Mouse (Mus musculus): Measurements from ENCODE around the gene Apba3. TPM values are rescaled to one million over a fixed set of nuclear protein-coding genes. Genes with fewer than 3 reads are reported as not detected.

Apba3 gene
- polyA plus RNA-seq (2014; fragmentation: Illumina TruSeq; extraction: RNeasy Lipid Tissue Mini Kit (QIAGEN cat#74804); ENCODE audit: low read depth, low replicate concordance) = 1.1 TPM

DNA sequence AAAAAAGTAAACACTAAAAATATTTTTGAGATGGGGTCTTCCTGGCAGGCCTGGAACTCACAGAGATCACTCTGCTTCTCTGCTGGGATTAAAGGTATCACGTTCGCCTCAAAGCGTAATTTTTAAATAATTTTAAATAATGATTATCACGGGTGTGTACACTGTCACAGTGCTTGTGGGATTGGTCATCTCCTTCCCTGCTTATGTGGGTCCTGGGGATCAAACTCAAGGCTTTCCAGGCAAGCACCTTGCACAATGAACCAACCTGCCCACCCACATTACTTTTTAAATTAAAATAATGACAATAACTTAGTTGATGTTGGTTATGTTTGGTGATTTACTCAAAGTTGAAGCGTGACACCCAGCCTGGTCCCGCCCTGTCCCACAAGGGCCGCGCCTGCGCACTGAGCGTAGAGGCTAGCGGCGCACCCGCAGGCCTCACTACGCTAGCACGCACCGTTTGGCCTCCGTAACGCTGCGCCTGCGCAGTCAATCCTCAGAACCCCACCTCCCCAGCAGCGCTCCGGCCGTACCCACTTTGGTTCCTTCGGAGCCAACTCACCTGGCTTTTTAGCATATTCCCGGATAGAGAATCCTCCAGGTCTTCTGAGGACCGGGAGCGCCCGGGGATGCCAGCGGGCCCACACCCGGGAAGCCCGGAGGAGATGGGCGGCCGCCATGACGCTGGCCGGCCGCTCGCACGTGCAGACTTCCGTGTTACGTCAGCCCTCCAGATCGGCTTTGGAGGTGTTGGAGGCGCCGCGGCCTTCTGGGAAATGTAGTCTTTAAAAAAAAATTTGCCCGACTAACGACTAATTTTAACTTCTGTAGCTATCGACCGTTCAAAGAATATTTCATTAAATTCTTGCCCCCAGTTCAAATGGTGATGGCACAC is at the start of gene Apba3, which contains the start of gene Mrpl54:
Gene Apba3 (plus strand): TSS at position 750 of the 895 bp plus-strand sequence.
Gene Mrpl54 (minus strand): TSS at position 724 of the 895 bp plus-strand sequence.

DNA sequence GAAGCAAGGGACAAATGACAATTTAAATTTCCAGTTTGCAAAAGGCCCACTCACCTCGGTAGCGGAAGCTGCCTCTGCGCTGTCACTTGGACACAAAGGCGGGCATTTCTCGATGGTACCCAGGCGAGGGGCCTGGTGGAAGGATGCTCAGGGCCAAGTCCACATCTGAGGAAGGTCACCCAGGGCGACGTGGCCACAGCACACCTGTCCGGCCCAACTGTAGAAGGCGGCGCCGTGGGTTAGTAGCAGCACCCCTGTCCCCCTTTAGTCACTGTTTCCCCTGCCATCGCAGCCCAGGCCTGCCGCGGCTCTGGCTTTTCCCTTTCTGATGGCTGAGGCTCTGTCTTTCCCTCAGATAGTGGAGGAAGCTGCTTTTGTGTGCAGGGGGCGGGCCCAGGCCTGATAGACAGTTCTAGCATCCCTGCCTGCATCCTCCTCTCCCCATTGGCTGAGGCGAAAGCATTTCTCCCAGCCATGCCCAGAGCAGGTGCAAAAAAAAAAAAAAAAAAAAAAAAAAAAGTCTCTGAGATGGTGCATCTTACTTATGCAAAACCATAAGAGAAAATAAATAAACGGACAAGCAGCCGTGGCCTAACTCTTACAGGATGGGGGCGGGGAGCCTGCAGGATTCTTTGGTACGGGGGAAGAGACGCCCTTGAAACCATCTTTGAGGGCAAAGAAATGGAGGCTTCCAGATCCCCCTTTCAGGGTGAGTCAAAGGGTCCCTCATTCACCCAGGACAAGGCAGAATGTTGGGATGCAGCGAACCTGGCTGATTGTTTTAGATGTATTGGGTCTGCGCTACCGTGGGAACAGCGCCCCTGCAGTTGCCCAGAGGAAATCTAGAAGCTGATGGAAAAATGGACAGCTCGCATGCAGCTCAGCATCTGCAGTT is 36.1 kb upstream of the Apba3 start, which contains the start of gene Atcay:
Gene Atcay (minus strand): TSS at position 396 of the 895 bp plus-strand sequence.

DNA sequence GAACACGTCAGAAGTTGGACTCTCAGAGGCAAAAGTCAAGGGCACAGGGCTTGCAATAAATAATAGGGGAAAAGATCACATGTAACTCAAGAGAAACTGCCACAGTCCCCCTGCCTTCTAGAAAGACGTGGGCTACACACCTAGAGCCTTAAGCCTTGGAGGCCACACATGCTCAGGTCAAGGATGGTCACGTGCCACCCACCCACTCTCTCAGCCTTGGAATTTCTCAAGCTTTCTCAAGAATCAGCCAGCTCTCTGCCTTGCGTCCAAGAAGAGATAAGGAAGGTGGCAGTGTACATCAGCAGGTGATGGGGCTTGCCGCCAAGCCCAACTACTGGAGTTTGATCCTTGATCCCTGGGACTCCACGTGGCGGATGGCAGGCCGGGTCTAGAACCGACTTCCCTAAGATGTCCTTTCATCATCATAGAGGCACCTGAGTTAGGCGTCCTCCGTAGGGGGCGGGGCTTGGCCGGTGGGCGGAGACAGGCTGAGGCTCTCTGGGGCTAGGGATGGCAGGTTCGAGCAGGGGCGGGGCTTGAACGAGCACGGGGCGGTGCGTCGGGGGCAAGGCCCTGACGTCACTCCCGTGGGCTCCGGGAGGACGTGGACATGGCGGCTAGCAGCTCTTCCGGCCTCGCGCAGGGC is 34.1 kb upstream of the Apba3 start, which contains the start of gene Zfr2:
Gene Zfr2 (plus strand): TSS at position 576 of the 646 bp plus-strand sequence.

DNA sequence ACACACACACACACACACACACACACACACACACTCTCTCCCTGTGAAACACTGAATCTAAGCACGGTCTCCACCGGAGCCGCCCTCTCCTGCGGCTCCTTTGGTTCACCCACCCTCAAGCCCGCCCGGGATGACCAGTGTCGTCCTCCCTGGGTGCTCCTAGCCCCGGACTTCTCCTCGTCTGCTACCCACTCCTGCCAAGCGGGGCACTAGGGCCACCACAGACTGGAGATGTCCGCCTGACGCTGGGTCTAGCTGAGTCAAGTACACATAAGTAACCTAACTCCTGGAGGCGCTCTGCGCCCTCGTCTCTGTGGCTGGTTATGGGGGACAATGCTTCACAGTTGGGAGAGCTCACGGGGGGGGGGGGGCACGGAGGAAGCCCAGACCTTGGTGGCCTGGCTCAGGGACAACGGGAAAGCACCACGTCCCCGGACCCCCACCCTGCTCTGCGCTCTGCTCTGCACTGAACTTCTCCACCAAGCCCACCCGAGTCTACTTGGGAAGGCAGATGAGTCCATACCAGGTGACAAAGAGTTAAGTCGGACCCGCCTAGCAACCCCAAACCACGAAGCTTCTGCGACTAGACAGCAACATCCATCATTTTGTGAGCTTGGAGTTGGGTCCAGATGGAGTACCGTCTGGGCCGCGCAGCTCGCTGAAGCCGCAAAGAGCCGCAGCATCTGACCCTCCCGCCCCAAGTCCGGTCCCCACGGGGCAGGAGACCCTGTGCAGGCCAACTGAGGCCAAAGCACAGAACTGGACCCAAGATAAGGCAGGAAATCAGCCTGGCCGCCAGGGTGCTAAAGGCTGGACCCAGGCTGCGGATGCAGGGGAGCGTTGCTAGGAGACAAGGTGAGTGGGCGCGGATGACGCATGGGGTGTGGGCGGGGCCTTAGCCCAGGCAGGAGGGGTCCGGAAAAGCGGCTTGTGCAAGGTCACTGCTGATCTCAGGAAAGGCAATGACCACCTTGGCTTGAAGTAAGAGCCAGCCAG is 14.0 kb upstream of the Apba3 start, which contains the start of gene Matk:
Gene Matk (plus strand): TSS at position 512 of the 996 bp plus-strand sequence.

DNA sequence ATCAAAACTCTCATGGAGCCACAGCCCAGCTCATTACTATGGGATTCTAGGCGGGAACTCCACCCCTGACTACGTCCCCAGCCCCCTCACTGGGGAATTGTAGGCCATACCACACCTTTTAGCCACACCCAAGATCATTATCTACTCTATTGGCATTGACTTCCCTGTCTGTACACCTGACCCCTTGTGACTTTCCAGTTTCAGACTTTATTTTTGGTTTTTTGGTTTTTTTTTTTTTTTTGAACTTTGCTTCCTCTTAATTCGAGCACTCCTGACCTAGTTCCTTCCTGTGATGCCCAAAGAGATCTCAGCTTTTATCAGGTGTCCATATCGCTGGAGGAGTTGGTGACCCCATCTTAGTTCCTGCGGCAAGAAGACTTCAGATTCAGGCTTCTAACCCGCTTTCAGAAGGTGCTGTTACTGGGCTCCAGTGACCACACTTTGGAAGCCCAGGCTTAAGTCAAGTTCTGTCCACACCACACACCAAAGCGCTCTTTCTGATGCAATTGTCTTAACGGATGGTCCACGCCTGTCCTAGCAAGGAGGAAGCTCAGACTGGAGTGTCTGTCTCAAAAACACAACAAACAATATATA is 24.8 kb downstream of the Apba3 start, which contains the start of gene Tjp3:
Gene Tjp3 (minus strand): TSS at position 71 of the 594 bp plus-strand sequence.

DNA sequence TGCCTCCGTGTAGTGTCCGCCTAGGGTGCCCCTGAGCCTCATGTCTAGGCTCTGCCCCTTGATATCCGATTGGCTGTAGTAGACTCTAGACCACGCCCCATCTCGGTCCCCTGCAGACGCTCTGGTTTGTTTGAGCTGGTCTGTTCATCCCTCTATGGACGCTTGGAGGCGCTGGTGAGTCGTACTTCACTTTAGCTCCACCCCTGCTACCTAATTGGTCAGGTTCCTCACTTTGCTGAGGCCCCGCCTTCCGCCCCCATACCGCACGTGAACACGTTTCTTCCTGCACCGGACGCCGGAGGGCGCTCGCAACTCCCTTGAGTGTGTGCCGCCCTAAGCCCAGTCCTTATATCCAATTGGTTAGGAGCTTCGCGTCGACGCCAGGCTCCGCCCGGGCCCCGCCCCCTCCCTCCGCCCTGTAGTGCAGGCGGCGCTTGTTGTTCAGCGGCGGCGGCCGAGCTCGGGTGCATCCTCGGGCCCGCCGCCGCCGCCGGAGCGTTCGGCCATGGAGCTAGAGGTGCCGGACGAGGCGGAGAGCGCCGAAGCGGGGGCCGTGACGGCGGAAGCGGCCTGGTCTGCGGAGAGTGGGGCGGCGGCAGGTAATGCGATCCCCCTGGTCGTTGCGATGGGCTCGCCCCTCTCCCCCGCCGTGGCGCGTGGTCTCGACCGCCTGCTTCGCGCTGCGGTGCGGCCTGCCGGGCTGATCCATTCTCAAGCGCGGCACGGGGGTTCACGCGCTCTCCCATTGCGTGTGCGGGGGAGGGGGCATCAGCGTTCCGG is 26.0 kb downstream of the Apba3 start, which contains the start of gene Pip5k1c:
Gene Pip5k1c (plus strand): TSS at position 410 of the 780 bp plus-strand sequence.

DNA sequence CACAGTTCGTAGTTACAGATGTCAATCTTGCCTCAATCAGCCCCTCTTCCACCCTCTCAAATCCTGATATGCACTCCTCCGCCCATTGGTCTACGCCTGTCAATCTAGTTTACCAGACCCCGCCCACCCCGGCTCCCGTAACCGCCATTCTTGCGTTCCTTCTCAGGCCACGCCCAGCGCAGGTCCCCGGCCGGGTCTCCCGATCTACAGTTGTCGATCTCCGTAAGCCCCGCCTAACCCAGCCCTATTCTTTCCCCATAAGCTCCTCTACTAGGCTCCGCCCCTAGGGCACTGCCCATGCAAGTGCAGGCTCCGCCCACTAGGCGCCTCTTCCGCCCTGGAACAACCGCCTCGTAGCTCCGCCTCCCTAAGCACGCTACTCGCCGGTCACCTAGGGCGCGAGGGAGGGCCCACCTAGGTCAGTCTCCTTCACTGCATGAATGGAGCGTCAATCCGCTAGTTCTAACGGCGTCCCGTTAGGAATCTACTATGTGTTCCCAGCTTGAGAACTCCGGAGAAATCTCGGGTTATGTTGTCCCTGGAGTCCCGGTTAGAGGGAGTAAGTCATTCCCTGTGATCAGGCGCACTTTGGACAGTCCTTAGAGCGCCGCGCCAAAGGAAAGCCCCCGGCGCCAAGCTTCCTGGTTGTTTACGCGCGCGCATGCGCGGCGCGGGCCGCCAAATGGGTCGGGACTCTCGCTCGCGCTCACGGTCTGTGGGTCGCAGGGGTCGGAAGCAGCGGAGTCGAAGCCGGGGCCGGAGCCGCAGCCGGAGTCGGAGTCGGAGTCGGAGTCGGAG is 54.0 kb downstream of the Apba3 start, which contains the start of gene Cactin:
Gene Cactin (plus strand): TSS at position 554 of the 798 bp plus-strand sequence.

Other genes starting within 250 kb of the Apba3 start
- not detected for gene Diras1, start 241.3 kb upstream of the Apba3 start, polyA plus RNA-seq (2014; fragmentation: Illumina TruSeq; extraction: RNeasy Lipid Tissue Mini Kit (QIAGEN cat#74804); ENCODE audit: low read depth, low replicate concordance)
- gene Slc39a3, start 229.5 kb upstream of the Apba3 start, polyA plus RNA-seq (2014; fragmentation: Illumina TruSeq; extraction: RNeasy Lipid Tissue Mini Kit (QIAGEN cat#74804); ENCODE audit: low read depth, low replicate concordance) = 0.29 TPM
- gene Sgta, start 206.8 kb upstream of the Apba3 start, polyA plus RNA-seq (2014; fragmentation: Illumina TruSeq; extraction: RNeasy Lipid Tissue Mini Kit (QIAGEN cat#74804); ENCODE audit: low read depth, low replicate concordance) = 2.6 TPM
- 0.37 TPM for gene Thop1, start 196.9 kb upstream of the Apba3 start, polyA plus RNA-seq (2014; fragmentation: Illumina TruSeq; extraction: RNeasy Lipid Tissue Mini Kit (QIAGEN cat#74804); ENCODE audit: low read depth, low replicate concordance)
- gene Creb3l3, start 168.1 kb upstream of the Apba3 start, polyA plus RNA-seq (2014; fragmentation: Illumina TruSeq; extraction: RNeasy Lipid Tissue Mini Kit (QIAGEN cat#74804); ENCODE audit: low read depth, low replicate concordance) = 52.3 TPM
- 3.6 TPM for gene Map2k2, start 161.0 kb upstream of the Apba3 start, polyA plus RNA-seq (2014; fragmentation: Illumina TruSeq; extraction: RNeasy Lipid Tissue Mini Kit (QIAGEN cat#74804); ENCODE audit: low read depth, low replicate concordance)
- 6.0 TPM for gene Zbtb7a, start 131.7 kb upstream of the Apba3 start, polyA plus RNA-seq (2014; fragmentation: Illumina TruSeq; extraction: RNeasy Lipid Tissue Mini Kit (QIAGEN cat#74804); ENCODE audit: low read depth, low replicate concordance)
- gene Pias4, start 99.0 kb upstream of the Apba3 start, polyA plus RNA-seq (2014; fragmentation: Illumina TruSeq; extraction: RNeasy Lipid Tissue Mini Kit (QIAGEN cat#74804); ENCODE audit: low read depth, low replicate concordance) = 0.61 TPM
- 34.4 TPM for gene Eef2, start 90.3 kb upstream of the Apba3 start, polyA plus RNA-seq (2014; fragmentation: Illumina TruSeq; extraction: RNeasy Lipid Tissue Mini Kit (QIAGEN cat#74804); ENCODE audit: low read depth, low replicate concordance)
- not detected for gene Dapk3, start 84.0 kb upstream of the Apba3 start, polyA plus RNA-seq (2014; fragmentation: Illumina TruSeq; extraction: RNeasy Lipid Tissue Mini Kit (QIAGEN cat#74804); ENCODE audit: low read depth, low replicate concordance)
- not detected for gene 4930442H23Rik, start 83.1 kb upstream of the Apba3 start, polyA plus RNA-seq (2014; fragmentation: Illumina TruSeq; extraction: RNeasy Lipid Tissue Mini Kit (QIAGEN cat#74804); ENCODE audit: low read depth, low replicate concordance)
- gene Nmrk2, start 64.9 kb upstream of the Apba3 start, polyA plus RNA-seq (2014; fragmentation: Illumina TruSeq; extraction: RNeasy Lipid Tissue Mini Kit (QIAGEN cat#74804); ENCODE audit: low read depth, low replicate concordance) = not detected
- gene Atcay, start 36.1 kb upstream of the Apba3 start, polyA plus RNA-seq (2014; fragmentation: Illumina TruSeq; extraction: RNeasy Lipid Tissue Mini Kit (QIAGEN cat#74804); ENCODE audit: low read depth, low replicate concordance) = not detected
- gene Zfr2, start 33.8 kb upstream of the Apba3 start, polyA plus RNA-seq (2014; fragmentation: Illumina TruSeq; extraction: RNeasy Lipid Tissue Mini Kit (QIAGEN cat#74804); ENCODE audit: low read depth, low replicate concordance) = not detected
- gene Matk, start 14.0 kb upstream of the Apba3 start, polyA plus RNA-seq (2014; fragmentation: Illumina TruSeq; extraction: RNeasy Lipid Tissue Mini Kit (QIAGEN cat#74804); ENCODE audit: low read depth, low replicate concordance) = not detected
- 4.6 TPM for gene Mrpl54, start within 50 bp of the Apba3 start, polyA plus RNA-seq (2014; fragmentation: Illumina TruSeq; extraction: RNeasy Lipid Tissue Mini Kit (QIAGEN cat#74804); ENCODE audit: low read depth, low replicate concordance)
- gene Tjp3, start 24.6 kb downstream of the Apba3 start, polyA plus RNA-seq (2014; fragmentation: Illumina TruSeq; extraction: RNeasy Lipid Tissue Mini Kit (QIAGEN cat#74804); ENCODE audit: low read depth, low replicate concordance) = 1.4 TPM
- 1.0 TPM for gene Pip5k1c, start 26.0 kb downstream of the Apba3 start, polyA plus RNA-seq (2014; fragmentation: Illumina TruSeq; extraction: RNeasy Lipid Tissue Mini Kit (QIAGEN cat#74804); ENCODE audit: low read depth, low replicate concordance)
- 0.24 TPM for gene Cactin, start 54.1 kb downstream of the Apba3 start, polyA plus RNA-seq (2014; fragmentation: Illumina TruSeq; extraction: RNeasy Lipid Tissue Mini Kit (QIAGEN cat#74804); ENCODE audit: low read depth, low replicate concordance)
- gene Tbxa2r, start 61.8 kb downstream of the Apba3 start, polyA plus RNA-seq (2014; fragmentation: Illumina TruSeq; extraction: RNeasy Lipid Tissue Mini Kit (QIAGEN cat#74804); ENCODE audit: low read depth, low replicate concordance) = not detected
- not detected for gene Gipc3, start 76.3 kb downstream of the Apba3 start, polyA plus RNA-seq (2014; fragmentation: Illumina TruSeq; extraction: RNeasy Lipid Tissue Mini Kit (QIAGEN cat#74804); ENCODE audit: low read depth, low replicate concordance)
- 4.2 TPM for gene Hmg20b, start 83.5 kb downstream of the Apba3 start, polyA plus RNA-seq (2014; fragmentation: Illumina TruSeq; extraction: RNeasy Lipid Tissue Mini Kit (QIAGEN cat#74804); ENCODE audit: low read depth, low replicate concordance)
- 0.24 TPM for gene Mfsd12, start 90.5 kb downstream of the Apba3 start, polyA plus RNA-seq (2014; fragmentation: Illumina TruSeq; extraction: RNeasy Lipid Tissue Mini Kit (QIAGEN cat#74804); ENCODE audit: low read depth, low replicate concordance)
- not detected for gene 4930404N11Rik, start 98.9 kb downstream of the Apba3 start, polyA plus RNA-seq (2014; fragmentation: Illumina TruSeq; extraction: RNeasy Lipid Tissue Mini Kit (QIAGEN cat#74804); ENCODE audit: low read depth, low replicate concordance)
- gene Fzr1, start 111.6 kb downstream of the Apba3 start, polyA plus RNA-seq (2014; fragmentation: Illumina TruSeq; extraction: RNeasy Lipid Tissue Mini Kit (QIAGEN cat#74804); ENCODE audit: low read depth, low replicate concordance) = 0.34 TPM
- gene Dohh, start 117.5 kb downstream of the Apba3 start, polyA plus RNA-seq (2014; fragmentation: Illumina TruSeq; extraction: RNeasy Lipid Tissue Mini Kit (QIAGEN cat#74804); ENCODE audit: low read depth, low replicate concordance) = not detected
- gene Gm48551, start 117.5 kb downstream of the Apba3 start, polyA plus RNA-seq (2014; fragmentation: Illumina TruSeq; extraction: RNeasy Lipid Tissue Mini Kit (QIAGEN cat#74804); ENCODE audit: low read depth, low replicate concordance) = not detected
- not detected for gene Gm48552, start 122.0 kb downstream of the Apba3 start, polyA plus RNA-seq (2014; fragmentation: Illumina TruSeq; extraction: RNeasy Lipid Tissue Mini Kit (QIAGEN cat#74804); ENCODE audit: low read depth, low replicate concordance)
- not detected for gene Smim24, start 126.1 kb downstream of the Apba3 start, polyA plus RNA-seq (2014; fragmentation: Illumina TruSeq; extraction: RNeasy Lipid Tissue Mini Kit (QIAGEN cat#74804); ENCODE audit: low read depth, low replicate concordance)
- 14.6 TPM for gene Nfic, start 188.7 kb downstream of the Apba3 start, polyA plus RNA-seq (2014; fragmentation: Illumina TruSeq; extraction: RNeasy Lipid Tissue Mini Kit (QIAGEN cat#74804); ENCODE audit: low read depth, low replicate concordance)
- gene Celf5, start 215.7 kb downstream of the Apba3 start, polyA plus RNA-seq (2014; fragmentation: Illumina TruSeq; extraction: RNeasy Lipid Tissue Mini Kit (QIAGEN cat#74804); ENCODE audit: low read depth, low replicate concordance) = not detected
- gene Ncln, start 229.4 kb downstream of the Apba3 start, polyA plus RNA-seq (2014; fragmentation: Illumina TruSeq; extraction: RNeasy Lipid Tissue Mini Kit (QIAGEN cat#74804); ENCODE audit: low read depth, low replicate concordance) = 1.6 TPM
- gene S1pr4, start 233.2 kb downstream of the Apba3 start, polyA plus RNA-seq (2014; fragmentation: Illumina TruSeq; extraction: RNeasy Lipid Tissue Mini Kit (QIAGEN cat#74804); ENCODE audit: low read depth, low replicate concordance) = not detected

Data from liver, adult 10 weeks (tissue).